Mouse (Mus musculus): ENCODE results near the gene Ift122. TPM values are rescaled to one million over a fixed set of nuclear protein-coding genes. Genes with fewer than 3 reads are reported as not detected.

Gene Ift122
- polyA plus RNA-seq, 1 experiment from 2014 or later, result 28.7 TPM

GRCm38 (mm10) chr6:115956418-115956921, 103.2 kb downstream of the Ift122 start:
- no peaks in the 10 kb centered on the region for H3K36me3 ChIP-seq
- H3K9ac ChIP-seq, result no peak overlapping the region
- H3K4me2 ChIP-seq (replicated peaks), result no peak overlapping the region
- no peak overlapping the region for H3K27ac ChIP-seq
- H3K4me1 ChIP-seq, result peaks cover 16% of the 10 kb centered on the region
- ATAC-seq (ENCODE audit: low FRiP score, low read depth), result no peak
- H3K9me3 ChIP-seq, result no peaks in the 10 kb centered on the region
- no peak overlapping the region for H3K4me3 ChIP-seq
- H3K27me3 ChIP-seq (replicated peaks), result no peaks in the 10 kb centered on the region
- WGBS, result 88% methylated on average over 13 of the region's 13 CpGs

GRCm38 (mm10) chr6:115956922-115957601, 103.8 kb downstream of the Ift122 start:
- peak; percentile 21; the same call in 1 of the 2 replicates for ATAC-seq (ENCODE audit: low FRiP score, low read depth)
- Histone ChIP-seq H3K9ac (0 out of 2 replicates have a peak overlapping the region, but pooled peaks have one; percentile 3), H3K4me3 (no peak overlapping the region), H3K4me2 (replicated peaks) (no peak overlapping the region), H3K36me3 (no peaks in the 10 kb centered on the region), H3K27me3 (replicated peaks) (no peaks in the 10 kb centered on the region), H3K4me1 (peaks cover 16% of the 10 kb centered on the region), H3K9me3 (no peaks in the 10 kb centered on the region), H3K27ac (no peak overlapping the region)
- 53% methylated on average over 16 of the region's 16 CpGs for WGBS

GRCm38 (mm10) chr6:115957681-115958080, 104.4 kb downstream of the Ift122 start:
- no peak overlapping the region for H3K4me2 ChIP-seq (replicated peaks)
- no peaks in the 10 kb centered on the region for H3K9me3 ChIP-seq
- peaks cover 16% of the 10 kb centered on the region for H3K4me1 ChIP-seq
- H3K9ac ChIP-seq, result no peak overlapping the region
- ATAC-seq (ENCODE audit: low FRiP score, low read depth), result peak; percentile 13; the same call in 1 of the 2 replicates
- WGBS, result 65% methylated on average over 6 of the region's 6 CpGs
- H3K4me3 ChIP-seq, result no peak overlapping the region
- no peaks in the 10 kb centered on the region for H3K36me3 ChIP-seq
- H3K27ac ChIP-seq, result no peak overlapping the region
- H3K27me3 ChIP-seq (replicated peaks), result no peaks in the 10 kb centered on the region

- Histone ChIP-seq H3K4me2 (replicated peaks) (no peak overlapping the region), H3K4me1 (peaks cover 16% of the 10 kb centered on the region), H3K36me3 (no peaks in the 10 kb centered on the region), H3K9ac (no peak overlapping the region), H3K27me3 (replicated peaks) (no peaks in the 10 kb centered on the region), H3K9me3 (no peaks in the 10 kb centered on the region), H3K4me3 (no peak overlapping the region), H3K27ac (no peak overlapping the region)
- 86% methylated on average over 9 of the region's 9 CpGs for WGBS
- no peak for ATAC-seq (ENCODE audit: low FRiP score, low read depth)
Measured at GRCm38 (mm10) chr6:115958445-115958844, 105.2 kb downstream of the Ift122 start.

- no peak overlapping the region for H3K4me2 ChIP-seq (replicated peaks)
- H3K27ac ChIP-seq, result no peak overlapping the region
- H3K36me3 ChIP-seq, result no peaks in the 10 kb centered on the region
- ATAC-seq (ENCODE audit: low FRiP score, low read depth), result no peak
- H3K4me3 ChIP-seq, result no peak overlapping the region
- 86% methylated on average over 7 of the region's 7 CpGs for WGBS
- H3K4me1 ChIP-seq, result peaks cover 16% of the 10 kb centered on the region
- no peaks in the 10 kb centered on the region for H3K27me3 ChIP-seq (replicated peaks)
- H3K9ac ChIP-seq, result no peak overlapping the region
- H3K9me3 ChIP-seq, result no peaks in the 10 kb centered on the region
Measured at GRCm38 (mm10) chr6:115959151-115959691, 106.0 kb downstream of the Ift122 start.

- no peak for ATAC-seq (ENCODE audit: low FRiP score, low read depth)
- Histone ChIP-seq H3K4me3 (no peak overlapping the region), H3K4me1 (peaks cover 16% of the 10 kb centered on the region), H3K27ac (no peak overlapping the region), H3K27me3 (replicated peaks) (no peaks in the 10 kb centered on the region), H3K4me2 (replicated peaks) (no peak overlapping the region), H3K9ac (no peak overlapping the region), H3K9me3 (no peaks in the 10 kb centered on the region), H3K36me3 (no peaks in the 10 kb centered on the region)
- 94% methylated on average over 19 of the region's 19 CpGs for WGBS
Measured at GRCm38 (mm10) chr6:115960322-115960721, 107.1 kb downstream of the Ift122 start.

- Histone ChIP-seq H3K4me2 (replicated peaks) (no peak overlapping the region), H3K9me3 (no peaks in the 10 kb centered on the region), H3K4me1 (peaks cover 15% of the 10 kb centered on the region), H3K27ac (no peak overlapping the region), H3K36me3 (no peaks in the 10 kb centered on the region), H3K27me3 (replicated peaks) (no peaks in the 10 kb centered on the region), H3K4me3 (no peak overlapping the region), H3K9ac (no peak overlapping the region)
- 82% methylated on average over 3 of the region's 3 CpGs for WGBS
- no peak for ATAC-seq (ENCODE audit: low FRiP score, low read depth)
Measured at GRCm38 (mm10) chr6:115961743-115962142, 108.5 kb downstream of the Ift122 start.

- Histone ChIP-seq H3K27me3 (replicated peaks) (no peaks in the 10 kb centered on the region), H3K4me2 (replicated peaks) (no peak overlapping the region), H3K4me1 (peaks cover 6% of the 10 kb centered on the region), H3K4me3 (no peak overlapping the region), H3K9me3 (no peaks in the 10 kb centered on the region), H3K36me3 (no peaks in the 10 kb centered on the region), H3K9ac (no peak overlapping the region), H3K27ac (no peak overlapping the region)
- WGBS, result 42% methylated on average over 23 of the region's 23 CpGs
- ATAC-seq (ENCODE audit: low FRiP score, low read depth), result 0 out of 2 replicates have a peak, but pooled peaks have one; percentile 18
Measured at GRCm38 (mm10) chr6:115962439-115963085, 109.3 kb downstream of the Ift122 start.

- Histone ChIP-seq H3K27ac (no peak overlapping the region), H3K4me2 (replicated peaks) (no peak overlapping the region), H3K27me3 (replicated peaks) (no peaks in the 10 kb centered on the region), H3K36me3 (no peaks in the 10 kb centered on the region), H3K4me3 (no peak overlapping the region), H3K4me1 (peaks cover 8% of the 10 kb centered on the region; the same call in 1 of the 2 replicates), H3K9me3 (no peaks in the 10 kb centered on the region), H3K9ac (no peak overlapping the region)
- no peak for ATAC-seq (ENCODE audit: low FRiP score, low read depth)
- WGBS, result 84% methylated on average over 9 of the region's 9 CpGs
Measured at GRCm38 (mm10) chr6:115963656-115964055, 110.4 kb downstream of the Ift122 start.

GRCm38 (mm10) chr6:115966227-115966966, 113.1 kb downstream of the Ift122 start:
- H3K4me1 ChIP-seq, result peaks cover 13% of the 10 kb centered on the region
- H3K4me2 ChIP-seq (replicated peaks), result no peak overlapping the region
- no peaks in the 10 kb centered on the region for H3K27me3 ChIP-seq (replicated peaks)
- 93% methylated on average over 19 of the region's 19 CpGs for WGBS
- no peak overlapping the region for H3K4me3 ChIP-seq
- ATAC-seq (ENCODE audit: low FRiP score, low read depth), result no peak
- no peak overlapping the region for H3K27ac ChIP-seq
- no peak overlapping the region for H3K9ac ChIP-seq
- H3K36me3 ChIP-seq, result no peaks in the 10 kb centered on the region
- no peaks in the 10 kb centered on the region for H3K9me3 ChIP-seq

GRCm38 (mm10) chr6:115967291-115967880, 114.1 kb downstream of the Ift122 start:
- Histone ChIP-seq H3K27ac (no peak overlapping the region), H3K9ac (no peak overlapping the region), H3K36me3 (no peaks in the 10 kb centered on the region), H3K4me2 (replicated peaks) (no peak overlapping the region), H3K9me3 (no peaks in the 10 kb centered on the region), H3K4me3 (no peak overlapping the region), H3K27me3 (replicated peaks) (no peaks in the 10 kb centered on the region), H3K4me1 (peaks cover 22% of the 10 kb centered on the region)
- 93% methylated on average over 15 of the region's 15 CpGs for WGBS
- ATAC-seq (ENCODE audit: low FRiP score, low read depth), result no peak

All from neural tube, embryonic 12.5 days (tissue).